Mouse (Mus musculus) megakaryocyte, embryonic 14.5 days (primary cell): Measurements from ENCODE around the gene Ero1l. TPM values are rescaled to one million over a fixed set of nuclear protein-coding genes. Genes with fewer than 3 reads are reported as not detected.

ENCODE experiments used
- H3K27me3 ChIP-seq: replicated peaks from 2 replicates; pipeline ENCODE3; 2012; ENCODE audit warnings: inconsistent platforms
- H3K36me3 ChIP-seq: replicated peaks from 2 replicates; pipeline ENCODE3; 2012; ENCODE audit warnings: low read length, inconsistent platforms, mixed read lengths
- H3K4me1 ChIP-seq: 2 replicates; pipeline ENCODE4 v1.6.1; 2012; ENCODE audit warnings: inconsistent platforms
- H3K4me3 ChIP-seq: replicated peaks from 2 replicates; pipeline ENCODE3; 2012; ENCODE audit warnings: moderate library complexity, mild to moderate bottlenecking, inconsistent platforms
- H3K9me3 ChIP-seq: 2 replicates; pipeline ENCODE4 v1.6.1; 2012; ENCODE audit warnings: inconsistent platforms
- FLI1 ChIP-seq: IDR thresholded peaks from 2 replicates; pipeline ENCODE4 v1.6.1; 2012; ENCODE audit warnings: low read length, inconsistent platforms, mixed read lengths
- GATA1 ChIP-seq: IDR thresholded peaks from 3 replicates; pipeline ENCODE4 v1.6.1; 2012; ENCODE audit warnings: mixed read lengths, low read length, inconsistent platforms, borderline replicate concordance
- polyA plus RNA-seq: library from polyadenylated mRNA; stranded (reverse); fragments of >175 nt; gene quantifications from 2 replicates; pipeline ENCODE4 v1.2.3, GENCODE M21; 2012; ENCODE audit warnings: low replicate concordance; ENCODE audit not compliant: insufficient read depth

The Ero1l gene
- polyA plus RNA-seq, 1 experiment, result 3.5 TPM

DNA sequence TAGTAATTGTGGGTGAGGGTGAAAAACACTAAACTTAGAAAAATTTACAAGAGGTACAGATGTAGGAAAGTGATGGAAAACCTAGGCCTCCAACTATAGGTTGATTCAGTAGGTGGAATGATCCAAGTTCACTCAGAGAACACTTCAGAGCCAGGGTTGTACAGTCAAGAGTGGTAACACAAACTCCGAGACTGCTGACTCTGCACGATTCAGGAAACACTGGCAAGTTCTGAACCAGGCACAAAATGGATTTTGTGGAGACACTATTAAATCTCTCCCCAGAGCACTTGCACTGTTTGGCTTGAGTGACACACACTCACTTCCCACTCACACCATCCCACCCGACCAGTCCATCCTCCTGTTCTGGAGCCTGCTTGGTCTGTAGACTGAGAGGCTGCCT, 4.7 kb upstream of the Ero1l start:
- no peak for TF ChIP-seq FLI1
- no peak for TF ChIP-seq GATA1
- no peaks in the 10 kb centered on the region for H3K27me3 ChIP-seq
- H3K4me1 ChIP-seq, result peaks cover 66% of the 10 kb centered on the region
- H3K9me3 ChIP-seq, result no peaks in the 10 kb centered on the region
- H3K4me3 ChIP-seq, result no peak overlapping the region
- H3K36me3 ChIP-seq, result no peaks in the 10 kb centered on the region

GRCm38 (mm10) chr14:45322450-45322849, 3.9 kb upstream of the Ero1l start:
- no peak for TF ChIP-seq FLI1
- no peak for TF ChIP-seq GATA1
- H3K4me3 ChIP-seq, result no peak overlapping the region
- peaks cover 62% of the 10 kb centered on the region for H3K4me1 ChIP-seq
- H3K9me3 ChIP-seq, result no peaks in the 10 kb centered on the region
- H3K36me3 ChIP-seq, result no peaks in the 10 kb centered on the region
- no peaks in the 10 kb centered on the region for H3K27me3 ChIP-seq

GRCm38 (mm10) chr14:45321622-45322021, 3.1 kb upstream of the Ero1l start:
- no peaks in the 10 kb centered on the region for H3K36me3 ChIP-seq
- TF ChIP-seq GATA1 (no peak), FLI1 (no peak)
- H3K4me1 ChIP-seq, result peaks cover 68% of the 10 kb centered on the region
- H3K9me3 ChIP-seq, result no peaks in the 10 kb centered on the region
- H3K4me3 ChIP-seq, result peak overlapping the region; percentile 75
- H3K27me3 ChIP-seq, result no peaks in the 10 kb centered on the region

- no peaks in the 10 kb centered on the region for H3K36me3 ChIP-seq
- peaks cover 70% of the 10 kb centered on the region for H3K4me1 ChIP-seq
- H3K27me3 ChIP-seq, result no peaks in the 10 kb centered on the region
- TF ChIP-seq GATA1 (no peak), FLI1 (no peak)
- no peak overlapping the region for H3K4me3 ChIP-seq
- H3K9me3 ChIP-seq, result no peaks in the 10 kb centered on the region
These were observed 2.5 kb upstream of the Ero1l start for GRCm38 (mm10) chr14:45321067-45321466.

- no peak for TF ChIP-seq GATA1
- no peak for TF ChIP-seq FLI1
- no peaks in the 10 kb centered on the region for H3K27me3 ChIP-seq
- H3K9me3 ChIP-seq, result no peaks in the 10 kb centered on the region
- peaks cover 70% of the 10 kb centered on the region for H3K4me1 ChIP-seq
- no peaks in the 10 kb centered on the region for H3K36me3 ChIP-seq
- H3K4me3 ChIP-seq, result peak overlapping the region; percentile 16
These were observed 1.5 kb upstream of the Ero1l start for GRCm38 (mm10) chr14:45320111-45320510.

- TF ChIP-seq FLI1 (no peak), GATA1 (no peak)
- Histone ChIP-seq H3K4me1 (peaks cover 76% of the 10 kb centered on the region), H3K9me3 (no peaks in the 10 kb centered on the region), H3K4me3 (peak overlapping the region; percentile 94), H3K36me3 (no peaks in the 10 kb centered on the region), H3K27me3 (no peaks in the 10 kb centered on the region)
These were observed 653 bp upstream of the Ero1l start for GRCm38 (mm10) chr14:45319237-45319610.

DNA sequence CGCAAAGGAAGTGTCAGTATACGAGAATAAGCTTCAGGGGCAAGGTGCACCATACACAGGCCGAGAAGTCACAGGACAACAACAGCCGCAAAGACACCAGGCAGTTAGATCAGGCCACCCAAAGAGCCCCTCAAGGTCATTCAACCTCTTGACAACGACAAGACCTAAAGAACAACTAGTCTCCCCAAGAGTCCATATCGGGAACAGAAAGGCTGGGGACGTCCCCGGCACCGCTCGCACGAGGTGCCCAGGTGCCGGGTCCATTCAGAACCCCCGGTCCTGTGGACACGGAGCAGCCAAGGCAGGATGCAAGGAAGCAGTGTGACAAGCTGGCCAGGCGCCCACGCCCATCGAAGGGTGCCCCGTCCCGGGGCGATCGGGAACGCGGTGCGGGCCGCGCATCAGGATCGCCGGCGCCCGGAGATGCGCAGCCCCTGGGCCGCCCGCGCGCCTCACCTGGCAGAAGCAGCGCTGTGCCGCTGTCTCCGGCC, 605 bp downstream of the Ero1l start:
- TF ChIP-seq FLI1 (no peak), GATA1 (no peak)
- no peaks in the 10 kb centered on the region for H3K9me3 ChIP-seq
- peaks cover 11% of the 10 kb centered on the region for H3K36me3 ChIP-seq
- H3K4me3 ChIP-seq, result peak overlapping the region; percentile 94
- no peaks in the 10 kb centered on the region for H3K27me3 ChIP-seq
- H3K4me1 ChIP-seq, result peaks cover 82% of the 10 kb centered on the region

DNA sequence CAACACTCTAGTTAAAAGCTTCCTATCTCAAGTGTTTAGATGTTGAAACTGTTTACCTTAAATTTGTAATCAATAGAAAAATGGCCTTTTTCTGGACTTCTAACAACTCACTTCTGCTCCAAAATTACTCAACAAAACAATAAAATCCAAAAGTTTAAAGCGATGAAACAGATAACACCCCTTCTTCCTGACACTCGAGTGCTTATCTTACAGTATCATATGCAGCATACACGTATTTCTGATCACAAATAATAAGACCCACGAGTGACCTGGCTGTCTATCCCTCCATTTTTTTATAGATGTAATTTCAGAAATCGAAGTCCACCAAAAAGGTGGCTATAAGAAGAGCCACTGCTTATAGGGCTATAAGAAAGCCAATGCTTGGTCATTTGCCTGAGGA, 1.6 kb downstream of the Ero1l start:
- no peaks in the 10 kb centered on the region for H3K27me3 ChIP-seq
- H3K9me3 ChIP-seq, result no peaks in the 10 kb centered on the region
- TF ChIP-seq GATA1 (no peak), FLI1 (no peak)
- H3K4me1 ChIP-seq, result peaks cover 76% of the 10 kb centered on the region
- peak overlapping the region; percentile 94 for H3K4me3 ChIP-seq
- H3K36me3 ChIP-seq, result peaks cover 14% of the 10 kb centered on the region

- Histone ChIP-seq H3K9me3 (no peaks in the 10 kb centered on the region), H3K36me3 (peaks cover 58% of the 10 kb centered on the region), H3K4me1 (peaks cover 56% of the 10 kb centered on the region), H3K27me3 (no peaks in the 10 kb centered on the region), H3K4me3 (no peak overlapping the region)
- no peak for TF ChIP-seq FLI1
- no peak for TF ChIP-seq GATA1
These were observed 8.5 kb downstream of the Ero1l start for GRCm38 (mm10) chr14:45310101-45310500.

GRCm38 (mm10) chr14:45309646-45310045, 8.9 kb downstream of the Ero1l start:
- TF ChIP-seq GATA1, result no peak
- no peak for TF ChIP-seq FLI1
- Histone ChIP-seq H3K36me3 (peaks cover 62% of the 10 kb centered on the region), H3K4me1 (peaks cover 53% of the 10 kb centered on the region), H3K27me3 (no peaks in the 10 kb centered on the region), H3K4me3 (peak overlapping the region; percentile 11), H3K9me3 (no peaks in the 10 kb centered on the region)

- no peak overlapping the region for H3K4me3 ChIP-seq
- H3K27me3 ChIP-seq, result no peaks in the 10 kb centered on the region
- H3K9me3 ChIP-seq, result no peaks in the 10 kb centered on the region
- H3K4me1 ChIP-seq, result peaks cover 34% of the 10 kb centered on the region
- TF ChIP-seq FLI1 (no peak), GATA1 (no peak)
- H3K36me3 ChIP-seq, result peaks cover 65% of the 10 kb centered on the region
These were observed 10.8 kb downstream of the Ero1l start for GRCm38 (mm10) chr14:45307630-45308328.
